Mouse (Mus musculus) embryonic facial prominence, embryonic 14.5 days (tissue): ENCODE data around the gene Porcn. TPM values are rescaled to one million over a fixed set of nuclear protein-coding genes. Genes with fewer than 3 reads are reported as not detected.
A peak's percentile ranks its signal among the peaks of the same experiment; 100 is the strongest.

Source experiments
- ATAC-seq: fragments of 200-750 bp; cut with Nextera tagmentation; 2 replicates; pipeline ENCODE4 v1.8.0; 2017; ENCODE audit warnings: low read depth, moderate number of reproducible peaks, moderate TSS enrichment
- DNase-seq: peaks from one replicate; pipeline ENCODE4 v3.0.0-alpha.2; 2015; ENCODE audit warnings: low spot score
- H3K27ac ChIP-seq: fragments of 300-500 bp; sonication (generic); replicated peaks from 2 replicates; pipeline ENCODE4 v1.5.1; 2014; ENCODE audit warnings: low read depth, mild to moderate bottlenecking, low read length, moderate library complexity
- H3K27me3 ChIP-seq: fragments of 300-500 bp; sonication (generic); replicated peaks from 2 replicates; pipeline ENCODE4 v1.6.1; 2014; ENCODE audit warnings: low read length; ENCODE audit not compliant: control insufficient read depth, insufficient read depth
- H3K36me3 ChIP-seq: fragments of 300-500 bp; sonication (generic); 2 replicates; pipeline ENCODE4 v1.6.1; 2014; ENCODE audit warnings: low read length, mixed read lengths; ENCODE audit not compliant: control insufficient read depth, insufficient read depth
- H3K4me1 ChIP-seq: fragments of 300-500 bp; sonication (generic); 2 replicates; pipeline ENCODE4 v1.6.1; 2014; ENCODE audit warnings: antibody characterized with exemption, low read length; ENCODE audit not compliant: control insufficient read depth, insufficient read depth
- H3K4me2 ChIP-seq: fragments of 300-500 bp; sonication (generic); 2 replicates; pipeline ENCODE4 v1.6.1; 2014; ENCODE audit warnings: low read depth, mild to moderate bottlenecking, low read length, moderate library complexity, mixed read lengths
- H3K4me3 ChIP-seq: fragments of 300-500 bp; sonication (generic); 2 replicates; pipeline ENCODE4 v1.5.1; 2014; ENCODE audit warnings: low read depth, mild to moderate bottlenecking, low read length
- H3K9ac ChIP-seq: fragments of 300-500 bp; sonication (generic); 2 replicates; pipeline ENCODE4 v1.6.1; 2014; ENCODE audit warnings: low read depth, mild to moderate bottlenecking, low read length, moderate library complexity, mixed read lengths
- H3K9me3 ChIP-seq: fragments of 300-500 bp; sonication (generic); 2 replicates; pipeline ENCODE4 v1.6.1; 2016; ENCODE audit warnings: low read length; ENCODE audit not compliant: control insufficient read depth
- WGBS: fragments of 180-500 bp; shearing (Covaris S2); extraction: QIAGEN DNeasy Blood & Tissue Kit; methylation state at CpG from one replicate; pipeline ENCODE4 v1.1.7; 2014; 5-methylcytosine and 5-hydroxymethylcytosine counted together
- polyA plus RNA-seq: library from polyadenylated mRNA; unstranded; fragments of >200 nt; fragmentation: Nextera tagmentation; extraction: Ambion mirVana; gene quantifications from 2 replicates; pipeline ENCODE4 v1.2.1, GENCODE M21; 2014

Gene Porcn
- polyA plus RNA-seq, 1 experiment from 2014 or later, result 9.0 TPM

DNA sequence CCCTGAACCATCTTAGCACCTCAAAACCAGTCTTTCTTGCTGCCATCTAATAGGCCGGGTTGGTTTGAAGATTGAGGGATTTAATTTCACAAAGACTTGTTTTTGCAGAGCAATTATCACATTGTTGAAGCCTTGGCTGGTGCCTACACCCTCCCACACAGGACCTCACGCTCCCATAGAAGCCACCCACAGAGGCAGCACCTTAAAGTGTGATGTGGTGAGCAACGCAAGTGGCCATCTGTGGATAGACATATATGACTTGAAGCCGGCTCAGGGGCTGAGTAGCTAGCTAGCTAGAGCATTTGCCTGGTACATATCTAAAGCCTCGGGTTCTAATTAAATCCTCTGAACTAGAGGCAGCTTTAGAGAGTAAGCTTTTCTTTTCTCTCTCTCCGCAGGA is 11.1 kb upstream of the Porcn start:
- no peaks in the 10 kb centered on the region for H3K36me3 ChIP-seq
- DNase-seq (no peak), ATAC-seq (no peak)
- no peaks in the 10 kb centered on the region for H3K27me3 ChIP-seq
- no peak overlapping the region for H3K27ac ChIP-seq
- H3K9me3 ChIP-seq, result no peaks in the 10 kb centered on the region
- no peak overlapping the region for H3K4me2 ChIP-seq
- H3K4me1 ChIP-seq, result no peaks in the 10 kb centered on the region
- H3K9ac ChIP-seq, result no peak overlapping the region
- 41% methylated on average over 6 of the region's 6 CpGs for WGBS
- no peak overlapping the region for H3K4me3 ChIP-seq

- Histone ChIP-seq H3K9me3 (no peaks in the 10 kb centered on the region), H3K4me3 (no peak overlapping the region), H3K4me2 (no peak overlapping the region), H3K27me3 (no peaks in the 10 kb centered on the region), H3K27ac (no peak overlapping the region), H3K9ac (no peak overlapping the region), H3K36me3 (no peaks in the 10 kb centered on the region), H3K4me1 (no peaks in the 10 kb centered on the region)
- DNase-seq (no peak), ATAC-seq (no peak)
- 72% methylated on average over 7 of the region's 7 CpGs for WGBS
Measured at GRCm38 (mm10) chrX:8211490-8212207, 5.3 kb upstream of the Porcn start.

GRCm38 (mm10) chrX:8209720-8210119 is 3.4 kb upstream of the Porcn start:
- Histone ChIP-seq H3K9ac (no peak overlapping the region), H3K27ac (no peak overlapping the region), H3K4me2 (no peak overlapping the region), H3K9me3 (no peaks in the 10 kb centered on the region), H3K4me1 (no peaks in the 10 kb centered on the region), H3K27me3 (no peaks in the 10 kb centered on the region), H3K4me3 (no peak overlapping the region), H3K36me3 (no peaks in the 10 kb centered on the region)
- ATAC-seq (no peak), DNase-seq (no peak)
- 77% methylated on average over 2 of the region's 2 CpGs for WGBS

DNA sequence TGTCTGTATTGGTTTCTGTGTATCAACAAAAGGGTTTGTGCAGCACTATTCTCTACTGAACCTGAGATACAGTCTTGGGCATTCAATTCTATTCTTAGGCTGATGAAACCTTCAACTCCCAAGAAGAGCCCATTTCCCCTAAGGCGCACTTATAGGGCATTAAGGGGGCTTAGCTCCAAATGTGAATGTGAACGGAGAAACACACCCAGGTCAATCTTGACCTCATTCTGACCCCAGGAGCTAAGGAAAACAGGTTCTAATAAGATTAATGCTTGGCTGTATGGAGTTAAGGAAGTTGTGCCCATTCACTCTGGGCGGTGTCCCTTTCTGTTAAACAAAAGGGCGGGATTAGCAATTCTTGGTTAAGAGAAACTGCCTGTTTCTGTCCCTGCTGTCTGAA is 899 bp upstream of the Porcn start:
- no peak overlapping the region for H3K27ac ChIP-seq
- H3K36me3 ChIP-seq, result no peaks in the 10 kb centered on the region
- no peaks in the 10 kb centered on the region for H3K9me3 ChIP-seq
- no peak overlapping the region for H3K4me3 ChIP-seq
- no peak for ATAC-seq
- no peak overlapping the region for H3K9ac ChIP-seq
- no peaks in the 10 kb centered on the region for H3K27me3 ChIP-seq
- WGBS, result 33% methylated on average over 4 of the region's 4 CpGs
- peak; percentile 1 for DNase-seq
- no peaks in the 10 kb centered on the region for H3K4me1 ChIP-seq
- H3K4me2 ChIP-seq, result peak overlapping the region; percentile 64

GRCm38 (mm10) chrX:8206694-8207197 is 421 bp upstream of the Porcn start:
- Histone ChIP-seq H3K27ac (no peak overlapping the region), H3K4me3 (peak overlapping the region; percentile 51), H3K4me1 (no peaks in the 10 kb centered on the region), H3K36me3 (no peaks in the 10 kb centered on the region), H3K9ac (peak overlapping the region; percentile 42; the same call in 1 of the 2 replicates), H3K4me2 (peak overlapping the region; percentile 64), H3K9me3 (no peaks in the 10 kb centered on the region), H3K27me3 (no peaks in the 10 kb centered on the region)
- DNase-seq (no peak), ATAC-seq (no peak)
- 13% methylated on average over 11 of the region's 11 CpGs for WGBS

DNA sequence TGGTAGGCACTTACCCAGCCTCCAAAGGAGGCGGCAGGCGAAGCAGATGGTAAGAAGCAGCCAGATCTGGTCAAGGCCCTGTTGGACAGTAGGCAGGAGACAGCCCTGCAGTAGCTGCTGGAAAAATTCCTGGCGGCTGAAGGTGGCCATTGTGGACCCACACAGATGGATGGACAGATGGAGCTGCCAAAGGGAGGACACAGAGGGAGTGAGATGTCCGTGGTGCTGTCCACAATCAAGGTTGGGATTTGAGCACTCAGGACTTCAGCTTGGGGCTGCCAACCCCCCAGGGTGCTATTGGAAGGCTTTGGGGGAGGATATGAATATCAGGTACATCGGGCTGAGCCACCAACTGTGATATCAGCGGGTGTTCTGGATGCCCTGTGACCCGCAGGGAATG is 774 bp downstream of the Porcn start:
- Histone ChIP-seq H3K36me3 (no peaks in the 10 kb centered on the region), H3K9me3 (no peaks in the 10 kb centered on the region), H3K4me3 (peak overlapping the region; percentile 51), H3K27ac (no peak overlapping the region), H3K4me2 (peak overlapping the region; percentile 64), H3K9ac (no peak overlapping the region), H3K27me3 (no peaks in the 10 kb centered on the region), H3K4me1 (no peaks in the 10 kb centered on the region)
- DNase-seq, result no peak
- ATAC-seq, result no peak
- 47% methylated on average over 7 of the region's 7 CpGs for WGBS

- H3K9ac ChIP-seq, result no peak overlapping the region
- no peak overlapping the region for H3K4me3 ChIP-seq
- no peaks in the 10 kb centered on the region for H3K4me1 ChIP-seq
- H3K36me3 ChIP-seq, result no peaks in the 10 kb centered on the region
- ATAC-seq (no peak), DNase-seq (no peak)
- WGBS, result 73% methylated on average over 4 of the region's 4 CpGs
- H3K4me2 ChIP-seq, result no peak overlapping the region
- H3K9me3 ChIP-seq, result no peaks in the 10 kb centered on the region
- H3K27me3 ChIP-seq, result no peaks in the 10 kb centered on the region
- no peak overlapping the region for H3K27ac ChIP-seq
Measured at GRCm38 (mm10) chrX:8205088-8205487, 1.2 kb downstream of the Porcn start.

GRCm38 (mm10) chrX:8204076-8204475 is 2.2 kb downstream of the Porcn start:
- no peaks in the 10 kb centered on the region for H3K9me3 ChIP-seq
- H3K4me2 ChIP-seq, result no peak overlapping the region
- H3K27ac ChIP-seq, result no peak overlapping the region
- ATAC-seq, result no peak
- no peak overlapping the region for H3K4me3 ChIP-seq
- H3K9ac ChIP-seq, result no peak overlapping the region
- 80% methylated on average over 10 of the region's 10 CpGs for WGBS
- no peaks in the 10 kb centered on the region for H3K4me1 ChIP-seq
- H3K27me3 ChIP-seq, result no peaks in the 10 kb centered on the region
- H3K36me3 ChIP-seq, result no peaks in the 10 kb centered on the region
- no peak for DNase-seq

DNA sequence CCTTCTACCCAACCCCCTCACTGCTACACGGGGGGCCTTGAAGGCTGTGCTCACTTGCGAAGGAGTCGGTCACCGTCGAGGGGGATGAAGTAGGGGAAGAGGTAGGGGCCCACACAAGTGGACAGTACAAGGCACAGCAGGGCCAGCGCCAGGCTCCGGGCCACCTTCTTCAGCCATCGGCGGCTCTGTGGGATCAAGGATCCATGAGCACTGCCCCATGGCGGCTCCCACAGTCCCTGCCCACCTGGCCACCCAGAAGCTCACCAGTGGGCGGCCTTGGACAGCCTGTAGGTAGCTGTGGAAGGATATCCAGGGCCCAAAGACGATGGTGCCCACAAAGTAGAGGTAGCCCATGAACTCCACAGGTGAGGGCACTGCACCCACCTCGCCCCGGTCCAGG is 3.2 kb downstream of the Porcn start:
- no peak overlapping the region for H3K9ac ChIP-seq
- H3K9me3 ChIP-seq, result no peaks in the 10 kb centered on the region
- no peak for DNase-seq
- H3K4me2 ChIP-seq, result no peak overlapping the region
- no peaks in the 10 kb centered on the region for H3K27me3 ChIP-seq
- H3K4me3 ChIP-seq, result no peak overlapping the region
- WGBS, result 88% methylated on average over 13 of the region's 14 CpGs
- no peaks in the 10 kb centered on the region for H3K4me1 ChIP-seq
- no peak for ATAC-seq
- no peak overlapping the region for H3K27ac ChIP-seq
- no peaks in the 10 kb centered on the region for H3K36me3 ChIP-seq
